Mouse (Mus musculus) brain, embryonic 14.5 days (tissue): ENCODE measurements around the gene Sox8.

ENCODE experiments used
- CTCF ChIP-seq: fragments of 200-500 bp; IDR thresholded peaks from 2 replicates; pipeline ENCODE4 v1.5.1; 2012; ENCODE audit warnings: inconsistent platforms, mild to moderate bottlenecking, moderate library complexity, borderline replicate concordance; ENCODE audit not compliant: insufficient read depth, insufficient read length; ENCODE audit errors: extremely low read depth
- POLR2A ChIP-seq: fragments of 200-500 bp; IDR thresholded peaks from 2 replicates; pipeline ENCODE4 v1.6.1; 2012; ENCODE audit warnings: mild to moderate bottlenecking, inconsistent platforms, borderline replicate concordance; ENCODE audit not compliant: poor library complexity, insufficient read depth, insufficient read length, severe bottlenecking; ENCODE audit errors: extremely low read depth

- TF ChIP-seq CTCF: no peak
- no peak for TF ChIP-seq POLR2A
Observed at GRCm38 (mm10) chr17:25520492-25520891, 50.0 kb downstream of the Sox8 start.
